Mouse (Mus musculus) retina, embryonic 14.5 days (tissue): ENCODE measurements around the gene Rnf19b.

Experiments used
- DNase-seq: peaks from one replicate; pipeline ENCODE4 v3.0.0-alpha.2; 2015; ENCODE audit warnings: low spot score

The Rnf19b gene

DNA sequence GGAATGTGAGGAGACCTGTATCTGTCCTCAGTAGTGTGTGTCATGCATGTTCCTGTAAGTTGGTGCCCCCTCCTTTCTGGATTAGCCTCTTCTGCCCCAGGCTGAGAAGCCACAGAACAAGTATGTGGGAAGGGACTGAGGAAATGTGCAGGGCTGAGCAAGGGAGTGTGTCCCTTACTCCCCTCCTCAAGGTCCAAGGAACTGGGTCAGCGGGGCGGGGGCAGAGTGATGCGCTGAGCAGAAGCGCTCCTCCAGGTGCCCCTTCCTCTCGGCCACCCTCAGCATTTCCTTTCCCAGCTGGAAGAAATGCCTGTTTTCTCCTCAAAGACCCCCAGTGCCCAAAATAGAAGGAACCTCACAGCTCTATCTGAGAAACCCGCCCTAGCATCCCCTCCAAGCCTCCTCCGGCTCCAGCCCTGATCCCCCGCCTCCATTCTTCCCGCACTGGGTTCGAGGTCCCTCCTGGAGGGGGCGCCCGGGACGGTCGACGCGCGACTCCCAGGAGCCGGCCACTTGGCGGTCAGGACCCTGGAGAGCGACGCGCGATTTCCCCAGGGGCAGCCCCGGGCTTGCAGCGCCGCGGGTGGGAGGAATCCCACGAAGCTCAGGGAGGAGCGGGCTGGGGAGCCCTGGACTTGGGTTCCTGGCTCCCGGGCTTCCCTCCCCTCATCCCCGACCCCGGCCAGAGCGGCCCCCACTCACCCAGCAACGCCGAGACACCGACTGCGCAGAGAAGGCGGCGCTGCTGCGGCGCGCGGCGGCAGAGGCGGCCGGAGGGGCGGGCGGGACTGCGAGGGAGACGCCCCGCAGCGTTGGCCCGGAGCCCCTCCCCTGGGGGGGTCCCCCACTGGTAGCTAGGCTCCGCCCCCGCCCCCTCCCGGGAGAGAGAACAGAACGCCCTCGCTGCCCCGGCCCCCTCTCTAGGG, 62.7 kb downstream of the Rnf19b start:
- peak; percentile 78 for DNase-seq

DNA sequence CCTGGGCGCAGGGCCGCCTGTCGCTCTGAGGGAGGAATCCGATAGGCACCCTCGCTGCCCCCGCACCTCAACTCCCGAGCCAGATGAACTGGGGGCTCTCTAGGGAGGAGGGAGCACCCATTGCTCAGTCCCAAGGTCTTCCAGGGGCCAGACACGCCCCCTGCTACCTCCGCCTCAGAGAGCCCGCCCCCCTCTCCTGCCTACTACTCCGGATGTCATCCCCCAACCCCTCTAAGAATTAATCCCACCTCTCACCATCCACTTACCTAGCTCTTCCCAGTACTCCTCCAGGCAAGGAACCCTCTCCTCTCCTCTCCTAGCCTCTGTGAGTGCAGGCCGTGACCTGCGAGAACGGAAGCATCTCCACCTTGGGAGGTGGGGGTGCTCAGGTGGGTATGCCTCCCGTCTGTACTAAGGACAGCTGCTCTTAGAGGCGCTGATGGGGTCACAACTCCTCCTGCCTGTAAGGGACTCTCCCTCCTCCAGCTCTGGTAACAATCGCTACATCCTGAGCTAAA, 63.6 kb downstream of the Rnf19b start, which contains the start of gene Hpca:
Gene Hpca, minus strand, starts transcription at position 468 of the 518 bp plus-strand sequence.
- DNase-seq, result no peak

DNA sequence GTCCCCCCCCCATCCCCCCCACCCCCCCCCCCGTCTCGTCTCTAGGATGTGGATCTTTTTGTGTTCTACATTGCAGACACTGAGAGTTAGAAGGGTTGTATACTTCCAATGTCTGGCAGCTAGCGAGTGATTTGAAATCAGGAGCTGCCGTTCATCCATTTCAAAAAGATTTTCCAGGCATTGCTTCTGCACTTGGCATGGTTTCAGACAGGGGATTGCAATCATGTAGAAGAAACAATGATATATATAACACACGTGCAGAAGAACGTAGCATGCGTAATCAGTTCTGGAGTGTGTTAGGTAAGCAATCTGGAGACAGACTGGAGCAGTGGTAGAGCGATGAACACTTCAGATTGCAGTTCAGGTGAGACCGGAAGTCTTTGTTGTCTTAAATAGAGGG, 64.0 kb downstream of the Rnf19b start:
- no peak for DNase-seq

DNA sequence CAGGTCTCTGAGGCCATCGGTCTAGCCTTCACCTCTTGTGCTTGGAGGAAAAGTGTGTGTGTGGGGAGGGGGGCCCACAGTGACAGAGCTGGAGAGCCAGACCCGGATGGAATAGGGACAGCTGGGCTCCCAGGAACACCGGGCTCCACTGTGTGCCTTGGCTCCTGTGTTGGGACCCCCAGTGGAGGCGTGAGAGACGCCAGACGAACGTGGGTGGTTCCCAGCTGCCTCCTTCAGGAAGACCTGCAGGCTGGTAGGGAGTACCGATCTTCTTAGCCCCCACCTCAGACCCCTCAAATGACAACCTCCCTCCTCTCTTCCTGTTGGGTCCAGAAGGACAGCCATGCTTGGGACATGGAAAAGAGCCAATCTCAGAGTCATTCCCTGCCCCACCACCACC, 64.6 kb downstream of the Rnf19b start:
- no peak for DNase-seq

DNA sequence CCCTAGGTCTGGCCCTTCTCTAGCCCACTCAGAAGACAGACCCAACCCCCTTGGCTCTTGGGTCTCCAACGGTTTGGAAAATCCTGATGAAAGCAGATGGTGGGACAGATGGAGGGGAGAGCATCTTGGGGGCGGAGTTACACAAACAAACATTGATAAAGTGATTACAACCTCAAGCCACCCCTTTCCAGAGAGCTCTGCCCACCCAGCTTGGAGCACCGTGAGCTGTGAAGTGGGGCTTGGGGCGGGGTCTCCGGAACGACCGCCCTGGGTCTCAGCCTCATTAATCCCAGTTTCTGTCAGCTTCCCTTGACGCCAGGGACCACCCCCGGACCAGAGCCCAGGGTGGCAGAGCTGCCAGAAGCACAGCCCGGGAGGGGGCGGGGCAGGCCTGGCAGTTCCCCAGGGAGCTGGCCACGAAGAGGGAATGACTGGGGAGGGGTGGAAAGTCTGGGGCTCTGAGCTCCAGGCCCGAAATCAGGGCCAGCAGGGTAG, 66.6 kb downstream of the Rnf19b start:
- peak; percentile 73 for DNase-seq

DNA sequence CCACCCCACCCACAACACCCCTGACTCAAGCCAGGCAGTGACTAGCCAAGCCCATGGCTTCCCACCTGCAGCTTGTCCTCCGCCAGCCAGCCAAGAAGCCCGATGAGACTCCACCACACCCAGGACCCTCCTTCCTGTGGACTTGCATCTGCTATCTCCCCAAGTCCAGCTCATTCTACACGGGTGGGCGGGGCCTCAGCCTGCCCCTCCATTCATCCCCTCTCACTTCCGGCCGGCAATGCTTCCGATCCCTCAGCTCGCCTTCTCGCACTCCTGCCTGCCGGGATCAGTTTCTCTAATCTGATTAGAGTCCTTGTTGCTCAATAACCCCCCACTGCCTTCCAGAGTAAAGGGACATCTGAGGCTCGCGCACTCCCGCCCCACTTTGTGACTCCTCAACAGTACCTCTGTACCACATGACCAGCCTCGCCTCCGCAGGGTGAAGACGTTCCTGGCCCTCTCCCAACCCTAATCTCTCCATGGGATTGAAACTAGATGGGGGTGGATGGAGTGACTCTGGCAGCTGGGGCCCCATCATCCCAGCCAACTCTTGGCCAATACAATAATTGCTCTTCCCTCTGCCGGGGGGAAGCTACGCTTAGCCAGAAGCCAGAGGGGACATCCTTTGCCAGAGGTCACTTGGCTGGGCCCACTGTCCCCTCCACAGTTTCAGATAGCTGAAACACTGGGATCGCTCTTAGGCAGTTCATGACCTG, 67.8 kb downstream of the Rnf19b start:
- DNase-seq, result peak; percentile 64

DNA sequence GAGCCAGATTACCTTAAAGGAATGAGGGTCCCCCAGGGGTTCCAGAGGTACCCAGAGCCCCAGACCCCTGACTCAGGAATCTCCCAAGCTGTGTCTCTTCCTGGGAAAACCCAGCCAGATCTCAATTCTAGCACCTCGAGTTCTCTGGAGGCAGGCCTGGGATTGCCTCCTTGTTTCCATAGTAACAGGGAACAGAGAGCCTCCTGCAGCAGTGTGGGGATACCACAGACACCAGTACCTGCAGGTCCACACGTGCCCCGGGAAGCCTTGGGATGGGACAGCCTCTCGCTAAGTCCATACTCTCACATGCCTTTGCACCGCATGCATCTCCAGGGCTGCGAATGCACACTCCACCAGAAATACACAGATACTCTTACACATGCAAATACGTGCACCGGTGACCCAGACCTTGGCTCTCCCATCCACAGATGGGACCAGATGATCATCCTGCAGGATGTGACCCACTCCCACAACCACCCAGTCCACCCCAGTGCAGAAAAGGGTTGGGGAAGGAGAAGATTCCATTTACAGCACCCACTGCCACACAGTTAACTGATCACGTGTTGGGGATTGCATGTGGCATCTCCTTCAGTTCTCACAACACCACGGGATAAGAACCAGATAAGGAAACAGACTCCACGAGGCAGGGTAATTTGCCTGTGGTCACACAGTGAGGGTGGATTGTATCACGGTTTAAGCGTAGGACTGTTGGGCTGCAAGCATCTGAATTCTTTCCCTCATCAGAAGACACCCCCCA, 70.7 kb downstream of the Rnf19b start:
- DNase-seq, result no peak

DNA sequence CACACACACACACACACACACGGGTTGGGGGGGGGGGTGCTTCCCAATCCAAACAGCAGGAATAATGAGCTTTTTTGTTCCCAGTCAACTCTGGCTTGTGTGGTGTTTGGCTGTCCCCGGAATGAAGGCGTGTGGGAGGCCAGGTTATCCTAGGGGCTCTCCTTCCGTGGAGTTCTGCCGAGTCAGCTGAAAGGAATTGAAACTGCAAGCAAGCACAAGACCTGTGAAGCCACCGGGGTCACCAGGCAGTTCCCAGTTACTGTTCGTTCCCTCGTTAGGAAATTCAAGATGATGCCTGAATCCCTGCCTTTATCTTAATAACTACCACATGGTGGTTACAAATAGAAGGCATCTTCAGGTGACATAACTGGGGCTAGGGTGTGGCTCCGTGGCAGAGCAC, 71.3 kb downstream of the Rnf19b start:
- DNase-seq, result no peak

DNA sequence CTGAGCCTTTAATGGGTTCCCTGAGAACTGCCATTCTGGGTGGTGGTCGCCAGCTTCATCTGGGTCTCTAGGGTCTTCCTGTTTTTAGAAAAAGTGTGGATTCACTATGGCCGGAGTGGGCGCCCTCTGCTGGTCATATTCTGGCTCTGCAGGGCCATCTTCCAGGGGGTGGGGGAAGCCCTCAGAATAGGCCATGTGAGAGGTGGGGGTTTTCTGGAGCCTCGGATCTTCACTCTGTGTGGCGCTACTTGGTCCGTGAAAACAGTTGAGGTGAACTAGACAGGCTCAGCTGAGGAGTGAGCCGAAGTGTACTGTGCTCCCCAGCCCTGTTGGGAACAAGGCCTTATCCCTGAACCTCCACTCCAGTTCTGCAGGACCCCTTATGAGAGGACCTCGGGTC, 72.1 kb downstream of the Rnf19b start:
- peak; percentile 84 for DNase-seq

DNA sequence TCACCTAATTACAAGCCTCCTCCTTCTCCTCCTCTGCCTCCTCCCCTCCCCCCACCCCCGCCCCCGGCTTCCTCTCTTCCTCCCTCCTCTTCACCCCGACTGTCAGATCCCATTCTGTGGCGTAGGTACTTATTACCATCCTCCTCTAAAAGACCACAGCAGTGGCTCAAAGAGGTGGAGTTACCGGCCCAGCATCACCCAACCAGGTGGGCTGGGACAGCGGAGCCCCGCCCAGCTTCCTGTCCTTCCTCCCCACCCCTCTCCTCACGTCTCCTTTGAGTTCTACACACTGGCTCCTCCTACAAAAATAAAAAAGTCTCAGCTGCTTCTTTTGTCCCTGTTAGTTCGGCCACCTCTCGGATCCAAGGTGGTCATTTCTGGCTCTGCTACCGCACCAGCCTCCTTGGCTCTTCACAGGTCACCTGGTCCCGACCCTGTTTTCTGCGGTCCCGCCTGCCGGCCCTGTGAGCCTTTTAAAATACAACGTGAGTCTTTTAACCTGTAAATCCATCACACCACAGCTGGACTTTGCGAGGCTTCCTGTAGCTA, 72.8 kb downstream of the Rnf19b start:
- DNase-seq, result no peak

DNA sequence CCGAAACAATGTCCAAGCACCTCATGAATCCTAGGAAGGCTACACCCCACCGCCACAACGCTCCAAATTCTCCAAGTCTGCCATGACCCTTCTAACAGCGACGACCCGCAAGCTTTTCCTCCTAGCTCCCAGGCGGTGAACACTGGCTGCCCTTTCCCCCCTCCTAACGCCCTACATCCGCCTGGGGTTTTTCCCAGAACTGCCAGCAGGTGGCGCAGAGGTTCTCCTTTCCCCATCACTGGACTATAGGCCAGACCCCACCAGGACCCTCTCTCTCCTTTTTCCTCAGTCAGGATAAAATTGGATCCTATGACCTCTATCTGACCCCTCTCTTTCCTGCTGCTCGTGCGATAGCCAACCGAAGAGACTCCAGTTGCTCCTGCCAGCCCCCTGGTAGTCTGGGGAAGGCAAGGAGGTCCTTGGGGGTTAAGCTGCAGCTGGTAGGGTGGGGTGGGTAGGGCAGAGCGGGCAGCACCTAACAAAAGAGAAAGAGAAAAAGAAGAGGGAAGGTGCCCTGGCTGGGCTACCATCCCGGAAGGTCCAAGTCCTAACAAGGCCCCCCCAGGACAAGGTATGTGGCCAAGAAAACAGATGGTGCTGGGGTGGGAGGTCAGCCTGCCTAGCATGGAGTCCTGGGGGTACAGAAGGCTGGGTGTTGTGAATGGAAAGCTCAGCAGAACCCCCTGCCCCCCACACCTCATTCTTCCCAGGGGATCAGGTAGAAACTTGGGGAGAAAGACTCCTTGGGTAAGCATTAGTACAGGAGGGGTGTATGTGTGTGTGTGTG, 76.9 kb downstream of the Rnf19b start:
- DNase-seq, result peak; percentile 97
